Mouse (Mus musculus) heart, embryonic 11.5 days (tissue): ENCODE measurements around the gene Pip4k2a. TPM values are rescaled to one million over a fixed set of nuclear protein-coding genes. Genes with fewer than 3 reads are reported as not detected.

Experiments used
- ATAC-seq: fragments of 200-750 bp; cut with Nextera tagmentation; replicated peaks from 2 replicates; pipeline ENCODE4 v1.8.0; 2017; ENCODE audit warnings: moderate library complexity; ENCODE audit not compliant: insufficient number of reproducible peaks, low FRiP score, low TSS enrichment
- H3K27ac ChIP-seq: fragments of 300-500 bp; sonication (generic); 2 replicates; pipeline ENCODE4 v1.5.1; 2014; ENCODE audit warnings: mild to moderate bottlenecking, low read depth, low read length
- H3K27me3 ChIP-seq: fragments of 300-500 bp; sonication (generic); 2 replicates; pipeline ENCODE4 v1.6.1; 2014; ENCODE audit warnings: mild to moderate bottlenecking, low read length, mixed read lengths; ENCODE audit not compliant: control insufficient read depth, insufficient read depth
- H3K36me3 ChIP-seq: fragments of 300-500 bp; sonication (generic); 2 replicates; pipeline ENCODE4 v1.6.1; 2014; ENCODE audit warnings: mild to moderate bottlenecking, low read length, moderate library complexity, mixed read lengths; ENCODE audit not compliant: control insufficient read depth, insufficient read depth
- H3K4me1 ChIP-seq: fragments of 300-500 bp; sonication (generic); 2 replicates; pipeline ENCODE4 v1.6.1; 2014; ENCODE audit warnings: low read length; ENCODE audit not compliant: control insufficient read depth, insufficient read depth
- H3K4me2 ChIP-seq: fragments of 300-500 bp; sonication (generic); 2 replicates; pipeline ENCODE4 v1.6.1; 2014; ENCODE audit warnings: mild to moderate bottlenecking, moderate library complexity
- H3K4me3 ChIP-seq: fragments of 300-500 bp; sonication (generic); 2 replicates; pipeline ENCODE4 v1.5.1; 2014; ENCODE audit warnings: low read depth, low read length
- H3K9ac ChIP-seq: fragments of 300-500 bp; sonication (generic); 2 replicates; pipeline ENCODE4 v1.6.1; 2014; ENCODE audit warnings: mild to moderate bottlenecking, low read depth, low read length, moderate library complexity
- H3K9me3 ChIP-seq: fragments of 300-500 bp; sonication (generic); replicated peaks from 2 replicates; pipeline ENCODE4 v1.6.1; 2016; ENCODE audit warnings: low read length; ENCODE audit not compliant: control insufficient read depth
- WGBS: fragments of 180-500 bp; shearing (Covaris S2); extraction: QIAGEN DNeasy Blood & Tissue Kit; methylation state at CpG from one replicate; pipeline ENCODE4 v1.1.7; 2014; ENCODE audit not compliant: insufficient replicate concordance; 5-methylcytosine and 5-hydroxymethylcytosine counted together
- polyA plus RNA-seq: library from polyadenylated mRNA; unstranded; fragments of >200 nt; fragmentation: Nextera tagmentation; extraction: Ambion mirVana; gene quantifications from 2 replicates; pipeline ENCODE4 v1.2.1, GENCODE M21; 2014

The Pip4k2a gene
- polyA plus RNA-seq, 1 experiment from 2014 or later: 7.7 TPM

DNA sequence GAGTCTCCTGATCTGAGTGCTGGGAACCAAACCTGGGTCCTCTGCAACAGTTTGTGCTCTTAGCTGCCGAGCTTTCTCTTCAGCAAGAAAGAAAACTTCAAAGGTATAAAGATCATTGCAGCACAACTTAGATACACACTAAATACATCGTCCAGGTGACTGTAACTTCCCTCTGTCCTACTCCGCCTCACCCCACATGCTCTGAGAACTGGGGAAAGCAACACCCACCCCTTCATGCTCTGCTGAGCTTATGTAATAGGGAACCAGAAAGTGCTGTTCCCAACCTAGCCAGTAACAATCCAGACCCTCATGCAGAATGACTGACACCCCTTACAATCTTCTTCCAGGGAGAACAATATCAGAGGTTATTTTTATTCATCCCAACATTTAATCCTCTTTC lies 41.5 kb downstream of the Pip4k2a start:
- Histone ChIP-seq H3K4me1 (peaks cover 29% of the 10 kb centered on the region), H3K27ac (no peak overlapping the region)
- ATAC-seq: no peak

GRCm38 (mm10) chr2:18955671-18956070 lies 42.3 kb downstream of the Pip4k2a start:
- no peak overlapping the region for H3K4me3 ChIP-seq
- H3K27me3 ChIP-seq: no peaks in the 10 kb centered on the region
- no peak overlapping the region for H3K9ac ChIP-seq
- H3K4me2 ChIP-seq: no peak overlapping the region
- no peaks in the 10 kb centered on the region for H3K36me3 ChIP-seq
- H3K27ac ChIP-seq: no peak overlapping the region
- 82% methylated on average over 13 of the region's 13 CpGs for WGBS
- peaks cover 27% of the 10 kb centered on the region for H3K4me1 ChIP-seq
- ATAC-seq: no peak
- no peaks in the 10 kb centered on the region for H3K9me3 ChIP-seq

More for the DNA sequence above, 41.5 kb downstream of the Pip4k2a start:
- no peak overlapping the region for H3K4me3 ChIP-seq
- H3K9me3 ChIP-seq: no peaks in the 10 kb centered on the region
- no peaks in the 10 kb centered on the region for H3K36me3 ChIP-seq
- H3K27me3 ChIP-seq: no peaks in the 10 kb centered on the region
- H3K4me2 ChIP-seq: no peak overlapping the region
- H3K9ac ChIP-seq: no peak overlapping the region
- 91% methylated on average over 3 of the region's 3 CpGs for WGBS

DNA sequence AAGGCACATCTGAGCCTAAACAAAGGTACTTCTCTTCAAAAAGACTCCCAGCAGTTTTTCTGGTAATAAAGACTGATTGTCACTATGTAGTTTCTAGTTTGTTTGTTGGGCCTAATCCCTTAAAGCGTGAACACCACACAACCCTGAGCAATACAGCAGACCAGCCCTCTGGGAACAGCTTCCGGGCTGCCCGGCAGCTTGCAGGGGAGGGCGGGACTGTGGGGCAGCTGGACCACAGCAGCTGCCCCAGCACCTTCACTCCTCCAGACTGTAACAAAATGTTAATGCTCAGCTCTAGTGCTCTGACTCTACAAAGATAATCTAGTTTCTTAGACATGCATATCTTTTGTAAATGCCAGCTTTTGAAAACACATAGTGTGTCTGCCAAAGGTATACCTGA lies 42.9 kb downstream of the Pip4k2a start:
- no peaks in the 10 kb centered on the region for H3K27me3 ChIP-seq
- 44% methylated on average over 4 of the region's 4 CpGs for WGBS
- H3K36me3 ChIP-seq: no peaks in the 10 kb centered on the region
- H3K9ac ChIP-seq: no peak overlapping the region
- H3K9me3 ChIP-seq: no peaks in the 10 kb centered on the region
- no peak overlapping the region for H3K4me2 ChIP-seq
- H3K4me3 ChIP-seq: no peak overlapping the region
- H3K4me1 ChIP-seq: peaks cover 22% of the 10 kb centered on the region
- no peak for ATAC-seq
- H3K27ac ChIP-seq: no peak overlapping the region

GRCm38 (mm10) chr2:18954422-18954821 lies 43.5 kb downstream of the Pip4k2a start:
- H3K4me2 ChIP-seq: no peak overlapping the region
- H3K36me3 ChIP-seq: no peaks in the 10 kb centered on the region
- ATAC-seq: no peak
- no peaks in the 10 kb centered on the region for H3K9me3 ChIP-seq
- no peak overlapping the region for H3K9ac ChIP-seq
- H3K27me3 ChIP-seq: no peaks in the 10 kb centered on the region
- H3K27ac ChIP-seq: no peak overlapping the region
- H3K4me3 ChIP-seq: no peak overlapping the region
- WGBS: 73% methylated on average over 4 of the region's 4 CpGs
- H3K4me1 ChIP-seq: peaks cover 22% of the 10 kb centered on the region

GRCm38 (mm10) chr2:18952102-18952673 lies 45.7 kb downstream of the Pip4k2a start:
- Histone ChIP-seq H3K9ac (no peak overlapping the region), H3K4me2 (no peak overlapping the region), H3K4me3 (no peak overlapping the region), H3K36me3 (no peaks in the 10 kb centered on the region), H3K4me1 (peaks cover 20% of the 10 kb centered on the region), H3K9me3 (no peaks in the 10 kb centered on the region), H3K27me3 (no peaks in the 10 kb centered on the region), H3K27ac (no peak overlapping the region)
- 42% methylated on average over 7 of the region's 7 CpGs for WGBS
- no peak for ATAC-seq

DNA sequence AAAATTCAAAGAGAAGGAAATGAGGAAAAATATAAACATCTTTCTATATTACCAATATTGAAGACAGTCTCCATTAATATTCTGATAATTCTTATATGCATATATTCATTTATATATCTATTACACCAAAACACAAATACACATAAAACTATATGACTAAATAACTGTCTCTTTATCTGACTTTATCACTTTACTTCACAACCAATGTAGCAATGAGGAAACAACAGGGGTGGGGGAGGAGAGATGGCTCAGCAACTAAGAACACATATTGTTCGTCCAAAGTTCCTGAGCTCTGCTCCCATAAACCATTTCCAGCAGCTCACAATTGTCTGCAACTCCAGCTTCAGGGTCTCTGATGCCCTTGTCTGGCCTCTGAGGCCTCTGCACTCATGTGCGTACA lies 47.2 kb downstream of the Pip4k2a start:
- no peak overlapping the region for H3K9ac ChIP-seq
- no peak for ATAC-seq
- no peak overlapping the region for H3K27ac ChIP-seq
- no peaks in the 10 kb centered on the region for H3K27me3 ChIP-seq
- peaks cover 12% of the 10 kb centered on the region for H3K4me1 ChIP-seq
- H3K4me3 ChIP-seq: no peak overlapping the region
- no peak overlapping the region for H3K4me2 ChIP-seq
- 67% methylated on average over 2 of the region's 2 CpGs for WGBS
- no peaks in the 10 kb centered on the region for H3K9me3 ChIP-seq
- no peaks in the 10 kb centered on the region for H3K36me3 ChIP-seq

DNA sequence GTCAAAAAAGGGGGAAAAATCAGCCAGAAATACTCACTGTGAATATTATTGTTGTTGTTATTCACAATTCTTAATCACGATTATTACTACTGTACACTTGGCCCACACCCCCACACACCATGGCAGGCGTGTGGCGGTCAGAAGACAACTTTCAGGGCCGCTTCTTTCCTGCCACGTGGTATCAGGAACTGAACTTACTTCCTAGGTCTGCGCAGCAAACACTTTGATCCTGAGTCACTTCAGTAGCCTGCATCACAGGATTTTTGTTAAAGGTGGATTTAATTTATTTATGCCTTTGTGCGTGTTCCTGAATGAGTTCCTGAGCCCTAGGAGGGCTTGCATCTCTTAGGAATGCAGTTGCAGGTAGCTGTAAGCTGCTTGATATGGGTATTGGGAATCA lies 49.2 kb downstream of the Pip4k2a start:
- Histone ChIP-seq H3K36me3 (no peaks in the 10 kb centered on the region), H3K27ac (no peak overlapping the region), H3K27me3 (no peaks in the 10 kb centered on the region), H3K9ac (no peak overlapping the region), H3K4me3 (no peak overlapping the region), H3K4me1 (peaks cover 12% of the 10 kb centered on the region), H3K9me3 (no peaks in the 10 kb centered on the region), H3K4me2 (no peak overlapping the region)
- no peak for ATAC-seq
- 84% methylated on average over 7 of the region's 7 CpGs for WGBS

DNA sequence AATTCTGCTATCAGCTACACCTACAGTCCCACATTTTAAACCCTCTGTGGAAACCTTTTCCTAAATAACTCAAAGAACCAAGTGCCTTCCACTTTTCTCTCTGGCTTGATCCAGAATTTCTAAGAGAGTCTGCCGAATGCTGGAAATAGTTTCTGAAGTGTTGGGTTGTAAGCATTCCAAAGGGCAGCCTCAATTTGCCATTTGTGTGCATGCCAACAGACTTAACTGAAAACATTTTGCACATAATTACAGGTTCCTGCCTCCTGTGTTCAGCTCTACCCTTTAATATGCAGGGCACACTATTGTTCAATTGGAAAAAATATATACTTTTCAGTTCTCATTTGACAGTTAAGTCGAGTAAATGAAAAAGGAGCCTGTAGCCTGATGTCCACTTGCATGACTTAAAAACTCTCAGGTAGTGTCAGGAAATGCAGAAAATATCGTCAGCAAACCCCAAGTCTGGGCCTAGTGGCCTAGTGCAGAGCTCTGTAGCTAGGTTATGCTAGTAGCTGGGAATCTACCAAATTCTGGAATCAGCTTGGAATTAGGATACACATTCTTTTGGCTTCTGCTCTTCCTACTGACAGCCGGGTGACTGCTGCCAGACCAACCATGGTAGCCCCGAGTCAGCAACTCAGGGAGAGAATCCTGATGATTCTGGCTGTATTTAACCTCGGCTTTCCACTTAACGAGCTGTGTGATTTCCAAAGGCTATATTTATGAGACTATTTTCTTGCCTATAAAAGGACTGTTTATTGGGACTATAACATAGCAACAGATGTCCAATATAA lies 50.1 kb downstream of the Pip4k2a start:
- no peaks in the 10 kb centered on the region for H3K9me3 ChIP-seq
- H3K27ac ChIP-seq: no peak overlapping the region
- 49% methylated on average over 7 of the region's 7 CpGs for WGBS
- peaks cover 19% of the 10 kb centered on the region for H3K4me1 ChIP-seq
- no peaks in the 10 kb centered on the region for H3K36me3 ChIP-seq
- H3K4me3 ChIP-seq: no peak overlapping the region
- H3K9ac ChIP-seq: no peak overlapping the region
- no peak for ATAC-seq
- H3K4me2 ChIP-seq: no peak overlapping the region
- H3K27me3 ChIP-seq: no peaks in the 10 kb centered on the region

DNA sequence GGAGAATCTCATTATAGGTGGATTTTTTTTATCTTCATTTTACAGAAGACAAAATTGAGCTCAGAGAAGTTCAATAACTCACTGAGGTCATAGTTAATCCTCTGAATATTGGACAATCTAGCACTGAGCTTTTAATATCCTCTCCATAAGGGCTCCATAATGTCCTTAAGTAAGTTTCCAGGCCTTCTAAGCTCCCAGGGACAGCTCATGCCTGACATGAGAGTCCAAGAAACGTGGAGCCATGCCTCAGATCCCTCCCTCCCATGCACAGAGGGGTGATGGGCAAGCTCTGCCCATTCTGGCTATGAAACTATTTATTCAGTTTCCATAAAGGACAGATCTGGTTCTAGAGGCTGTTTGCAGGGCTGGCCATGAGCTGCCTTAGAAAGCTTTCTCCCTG lies 52.5 kb downstream of the Pip4k2a start:
- Histone ChIP-seq H3K4me2 (no peak overlapping the region), H3K9ac (no peak overlapping the region), H3K4me3 (no peak overlapping the region), H3K9me3 (no peaks in the 10 kb centered on the region), H3K4me1 (peaks cover 32% of the 10 kb centered on the region), H3K27ac (no peak overlapping the region), H3K27me3 (no peaks in the 10 kb centered on the region), H3K36me3 (no peaks in the 10 kb centered on the region)
- WGBS: 63% methylated on average over 1 of the region's 1 CpGs
- ATAC-seq: no peak
